Comparison of ENCODE assay signal across 21 mouse cellular contexts in the genomic region with DNA sequence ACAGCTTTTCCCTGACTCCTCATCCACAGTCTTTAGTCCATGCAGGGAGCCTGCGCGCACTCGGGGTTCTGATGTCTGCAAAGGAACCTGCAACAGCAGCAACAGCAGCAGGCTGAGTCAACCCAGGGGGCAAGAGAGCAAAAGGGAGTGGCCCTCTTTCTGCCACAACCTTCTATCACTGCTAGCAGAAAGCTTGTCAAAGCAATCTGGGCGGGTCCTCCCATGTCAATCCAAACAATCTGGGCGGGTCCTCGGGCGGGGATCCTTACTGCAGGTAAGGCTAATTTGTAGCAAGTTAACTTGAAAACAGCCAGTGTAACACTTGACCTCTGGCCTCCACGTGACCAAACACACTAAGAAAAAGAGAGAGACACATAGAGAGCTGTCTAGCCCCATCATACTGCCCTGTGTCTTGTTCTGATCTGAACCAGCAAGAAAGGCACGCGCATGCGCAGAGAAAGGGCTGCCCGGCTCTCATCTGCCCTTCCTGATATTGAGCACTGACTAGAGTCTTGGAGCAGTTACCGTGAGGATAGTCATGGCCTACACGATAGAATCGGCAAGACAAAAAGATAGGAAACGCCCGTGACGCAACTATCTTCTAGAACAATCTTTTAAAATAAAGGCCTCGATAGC. TPM values are rescaled to one million over a fixed set of nuclear protein-coding genes. Genes with fewer than 3 reads are reported as not detected.
"Had no signal": no experiment of that assay in that cellular context is flagged by ENCODE, and none has a peak within 500 bp of the region (broad histone marks: within the 10 kb centered on the region; RNA-seq: fewer than 3 reads in every experiment).

No protein-coding gene starts in this region.

- H3K27me3 ChIP-seq: limb, embryonic 13.5 days; midbrain, embryonic 12.5 days; neural tube, embryonic 13.5 days; stomach, embryonic 15.5 days had no signal

- H3K9me3 ChIP-seq: kidney, embryonic 15.5 days; limb, embryonic 13.5 days; midbrain, embryonic 12.5 days; neural tube, embryonic 13.5 days; stomach, embryonic 15.5 days had no signal

- H3K4me1 ChIP-seq: stomach, embryonic 15.5 days had no signal

- H3K36me3 ChIP-seq: kidney, embryonic 15.5 days; limb, embryonic 13.5 days; midbrain, embryonic 12.5 days; neural tube, embryonic 13.5 days; stomach, embryonic 15.5 days had no signal

- H3K4me3 ChIP-seq: kidney, embryonic 15.5 days; limb, embryonic 13.5 days; midbrain, embryonic 12.5 days; neural tube, embryonic 13.5 days; stomach, embryonic 15.5 days had no signal

- DNase-seq: kidney, adult 2 months; kidney, postnatal 14 days; left cerebral cortex, postnatal 4 days; lung, adult 18-20 months; right cerebral cortex, postnatal 14 days; thymus, adult 18-20 months; thymus, postnatal 25 days had no signal

- H3K27ac ChIP-seq: kidney, embryonic 15.5 days; limb, embryonic 13.5 days; liver, embryonic 14.5 days; midbrain, embryonic 12.5 days; neural tube, embryonic 13.5 days; stomach, embryonic 15.5 days had no signal

RNA-seq across cellular contexts. Expression of a gene that starts 24.1 kb away (rescaled TPM):
- total RNA-seq: layer of hippocampus, postnatal 10 days; left cerebral cortex, postnatal 10 days; left cerebral cortex, postnatal 4 days; liver, adult 2 months; megakaryocyte-erythroid progenitor cell, adult 5-6 weeks had no signal
- polyA plus RNA-seq: kidney, adult 2 months; kidney, embryonic 15.5 days; limb, embryonic 13.5 days; liver, adult 2 months; liver, embryonic 14.5 days; lung, embryonic 16.5 days; midbrain, embryonic 12.5 days; midbrain, embryonic 16.5 days; neural tube, embryonic 13.5 days; spleen, adult 2 months; stomach, embryonic 15.5 days; urinary bladder, adult 2 months had no signal
